Mouse (Mus musculus) brain, embryonic 14.5 days (tissue): ENCODE measurements around the gene Rmdn2.

Experiments
- CTCF ChIP-seq: fragments of 200-500 bp; IDR thresholded peaks from 2 replicates; pipeline ENCODE4 v1.5.1; 2012; ENCODE audit warnings: inconsistent platforms, mild to moderate bottlenecking, moderate library complexity, borderline replicate concordance; ENCODE audit not compliant: insufficient read depth, insufficient read length; ENCODE audit errors: extremely low read depth
- POLR2A ChIP-seq: fragments of 200-500 bp; IDR thresholded peaks from 2 replicates; pipeline ENCODE4 v1.6.1; 2012; ENCODE audit warnings: mild to moderate bottlenecking, inconsistent platforms, borderline replicate concordance; ENCODE audit not compliant: poor library complexity, insufficient read depth, insufficient read length, severe bottlenecking; ENCODE audit errors: extremely low read depth

DNA sequence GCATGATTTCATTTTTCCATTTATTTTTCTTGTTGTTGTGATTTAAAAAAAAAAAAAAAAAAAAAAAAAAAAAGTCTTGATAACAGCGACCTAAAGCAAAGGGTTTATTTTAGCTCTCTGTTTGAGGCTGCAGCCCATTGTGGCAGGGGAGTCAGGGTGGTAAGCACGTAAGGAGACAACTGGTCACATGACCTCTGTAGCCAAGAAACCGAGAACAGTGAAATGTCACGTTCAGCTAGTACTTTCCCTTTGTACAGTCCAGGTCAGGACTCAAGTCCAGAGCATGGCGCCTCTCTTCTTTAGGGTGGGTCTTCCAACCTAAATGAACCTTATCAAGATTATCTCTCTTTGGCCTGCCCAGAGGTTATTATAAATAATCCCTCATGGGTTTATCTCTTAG, 9.3 kb upstream of the Rmdn2 start:
- no peak for TF ChIP-seq POLR2A
- TF ChIP-seq CTCF, result no peak
